Mouse (Mus musculus): ENCODE measurements around the gene 4930558C23Rik. TPM values are rescaled to one million over a fixed set of nuclear protein-coding genes. Genes with fewer than 3 reads are reported as not detected.
A peak's percentile ranks its signal among the peaks of the same experiment; 100 is the strongest.
"Not testable (repeated sequence)": the region's sequence is repeated elsewhere in the genome, so short reads cannot be mapped to it uniquely, and the experiment has no call there.

Gene 4930558C23Rik
- polyA plus RNA-seq, 2 experiments = not detected

- Histone ChIP-seq H3K4me2 (ENCODE audit: low read depth) (no peak overlapping the region), H3K9ac (replicated peaks) (no peak overlapping the region), H3K27ac (no peak overlapping the region), H3K9me3 (ENCODE audit: control insufficient read depth, low read length) (no peaks in the 10 kb centered on the region), H3K4me1 (replicated peaks; ENCODE audit: control insufficient read depth in 2 of 2, insufficient read depth in 2 of 2, low read length in 1 of 2) (peaks cover 6 to 12% of the 10 kb centered on the region in 2 experiments), H3K27me3 (ENCODE audit: control insufficient read depth, insufficient read depth, low read length) (no peaks in the 10 kb centered on the region), H3K4me3 (ENCODE audit: insufficient read depth in 1 of 2, low read depth in 2 of 2, low read length in 2 of 2) (no peak overlapping the region), H3K36me3 (replicated peaks; ENCODE audit: control insufficient read depth, insufficient read depth, low read depth) (peaks cover 14% of the 10 kb centered on the region)
- TF ChIP-seq CTCF (IDR thresholded peaks at IDR 0.05; ENCODE audit: low read depth) = no peak
- no peak for TF ChIP-seq EP300 (IDR thresholded peaks at IDR 0.05; ENCODE audit: low read depth)
- DNase-seq (ENCODE audit: low read depth in 3 of 3, low spot score in 3 of 3) = no peak
- no peak for ATAC-seq (ENCODE audit: insufficient read depth)
Measured at GRCm38 (mm10) chr3:95439670-95440069, 37.0 kb upstream of the 4930558C23Rik start.

- 87% methylated on average over 4 of the region's 4 CpGs for WGBS (ENCODE audit: insufficient replicate concordance)
- not testable (repeated sequence) for ATAC-seq (ENCODE audit: insufficient read depth); H3K9me3 ChIP-seq (ENCODE audit: control insufficient read depth, low read length); DNase-seq (ENCODE audit: low read depth in 3 of 3, low spot score in 3 of 3); H3K27me3 ChIP-seq (ENCODE audit: control insufficient read depth, insufficient read depth, low read length); H3K4me3 ChIP-seq (ENCODE audit: insufficient read depth in 1 of 2, low read depth in 2 of 2, low read length in 2 of 2); H3K4me2 ChIP-seq (ENCODE audit: low read depth); H3K27ac ChIP-seq; H3K9ac ChIP-seq (replicated peaks)
- H3K4me1 ChIP-seq (replicated peaks; ENCODE audit: control insufficient read depth in 2 of 2, insufficient read depth in 2 of 2, low read length in 1 of 2) = peaks cover 6 to 12% of the 10 kb centered on the region in 2 experiments
- H3K36me3 ChIP-seq (replicated peaks; ENCODE audit: control insufficient read depth, insufficient read depth, low read depth) = peaks cover 14% of the 10 kb centered on the region
- TF ChIP-seq CTCF (IDR thresholded peaks at IDR 0.05; ENCODE audit: low read depth) = 0 out of 2 replicates have a peak, but pooled peaks have one; percentile 15
Measured at GRCm38 (mm10) chr3:95438636-95439035, 36.0 kb upstream of the 4930558C23Rik start.

GRCm38 (mm10) chr3:95435561-95435960 lies 32.9 kb upstream of the 4930558C23Rik start:
- Histone ChIP-seq H3K27me3 (ENCODE audit: control insufficient read depth, insufficient read depth, low read length) (no peaks in the 10 kb centered on the region), H3K9me3 (ENCODE audit: control insufficient read depth, low read length) (no peaks in the 10 kb centered on the region), H3K4me2 (ENCODE audit: low read depth) (peak overlapping the region; percentile 77), H3K9ac (replicated peaks) (peak overlapping the region; percentile 96), H3K27ac (no peak overlapping the region), H3K36me3 (replicated peaks; ENCODE audit: control insufficient read depth, insufficient read depth, low read depth) (peaks cover 14% of the 10 kb centered on the region), H3K4me1 (replicated peaks; ENCODE audit: control insufficient read depth in 2 of 2, insufficient read depth in 2 of 2, low read length in 1 of 2) (peaks cover 11 to 12% of the 10 kb centered on the region in 2 experiments), H3K4me3 (ENCODE audit: insufficient read depth in 1 of 2, low read depth in 2 of 2, low read length in 2 of 2) (peak overlapping the region; percentile 25 to 84; a peak in 3 of 4 replicates)
- ATAC-seq (ENCODE audit: insufficient read depth) (no peak), DNase-seq (ENCODE audit: low read depth in 3 of 3, low spot score in 3 of 3) (no peak)
- no peak for TF ChIP-seq CTCF (IDR thresholded peaks at IDR 0.05; ENCODE audit: low read depth)
- no peak for TF ChIP-seq EP300 (IDR thresholded peaks at IDR 0.05; ENCODE audit: low read depth)
- WGBS (ENCODE audit: insufficient replicate concordance) = 41% methylated on average over 1 of the region's 1 CpGs

- 2% methylated on average over 7 of the region's 7 CpGs for WGBS (ENCODE audit: insufficient replicate concordance)
- Histone ChIP-seq H3K27ac (peak overlapping the region; percentile 86), H3K9ac (replicated peaks) (peak overlapping the region; percentile 96), H3K4me3 (ENCODE audit: insufficient read depth in 1 of 2, low read depth in 2 of 2, low read length in 2 of 2) (peak overlapping the region; percentile 84 to 92), H3K4me1 (replicated peaks; ENCODE audit: control insufficient read depth in 2 of 2, insufficient read depth in 2 of 2, low read length in 1 of 2) (peaks cover 11 to 12% of the 10 kb centered on the region in 2 experiments), H3K4me2 (ENCODE audit: low read depth) (peak overlapping the region; percentile 77), H3K9me3 (ENCODE audit: control insufficient read depth, low read length) (no peaks in the 10 kb centered on the region), H3K27me3 (ENCODE audit: control insufficient read depth, insufficient read depth, low read length) (no peaks in the 10 kb centered on the region), H3K36me3 (replicated peaks; ENCODE audit: control insufficient read depth, insufficient read depth, low read depth) (peaks cover 14% of the 10 kb centered on the region)
- TF ChIP-seq EP300 (IDR thresholded peaks at IDR 0.05; ENCODE audit: low read depth) = no peak
- TF ChIP-seq CTCF (IDR thresholded peaks at IDR 0.05; ENCODE audit: low read depth) = no peak
- ATAC-seq (ENCODE audit: insufficient read depth) (no peak), DNase-seq (ENCODE audit: low read depth in 3 of 3, low spot score in 3 of 3) (peak in 1 of 3 experiments; percentile 37)
Measured at GRCm38 (mm10) chr3:95434983-95435370, 32.3 kb upstream of the 4930558C23Rik start.

GRCm38 (mm10) chr3:95434136-95434982 lies 31.7 kb upstream of the 4930558C23Rik start, which contains the start of gene Arnt:
Gene Arnt (plus strand): TSS chr3:95434388.
- Histone ChIP-seq H3K27ac (peak within 1 kb of the TSS; percentile 86), H3K27me3 (ENCODE audit: control insufficient read depth, insufficient read depth, low read length) (no peaks in the 10 kb centered on the region), H3K9ac (replicated peaks) (peak within 1 kb of the TSS; percentile 96), H3K4me1 (replicated peaks; ENCODE audit: control insufficient read depth in 2 of 2, insufficient read depth in 2 of 2, low read length in 1 of 2) (peaks cover 11 to 12% of the 10 kb centered on the region in 2 experiments), H3K4me2 (ENCODE audit: low read depth) (peak within 1 kb of the TSS; percentile 77), H3K36me3 (replicated peaks; ENCODE audit: control insufficient read depth, insufficient read depth, low read depth) (peaks cover 14% of the 10 kb centered on the region), H3K4me3 (ENCODE audit: insufficient read depth in 1 of 2, low read depth in 2 of 2, low read length in 2 of 2) (peak within 1 kb of the TSS; percentile 84 to 92), H3K9me3 (ENCODE audit: control insufficient read depth, low read length) (no peaks in the 10 kb centered on the region)
- ATAC-seq (ENCODE audit: insufficient read depth) = peak; percentile 99
- DNase-seq (ENCODE audit: low read depth in 3 of 3, low spot score in 3 of 3) = peak; percentile 98 to 99 (median 98)
- TF ChIP-seq CTCF (IDR thresholded peaks at IDR 0.05; ENCODE audit: low read depth) = peak; percentile 31; the same call in 1 of the 2 replicates
- TF ChIP-seq EP300 (IDR thresholded peaks at IDR 0.05; ENCODE audit: low read depth) = no peak
- under 1% methylated on average over 46 of the region's 47 CpGs for WGBS (ENCODE audit: insufficient replicate concordance)

Data from liver, embryonic 14.5 days (tissue).